Mouse (Mus musculus) T-helper 1 cell (primary cell): ENCODE data around the gene Map9.
"Not testable (repeated sequence)": the region's sequence is repeated elsewhere in the genome, so short reads cannot be mapped to it uniquely, and the experiment has no call there.

Experiments
- in situ Hi-C: fragments of 300-600 bp; cut with MboI, MseI; formaldehyde crosslinking; loops from one replicate; pipeline ENCODE4 v1.15.1; 2025; ENCODE audit warnings: high pct_unique_total_duplicates

Map9 gene

GRCm38 (mm10) chr3:82406336-82406735, 48.5 kb downstream of the Map9 start:
- in situ Hi-C loops, result no loop called here

- in situ Hi-C loops, result no loop called here
Observed at GRCm38 (mm10) chr3:82407432-82407831, 49.6 kb downstream of the Map9 start.

- in situ Hi-C loops, result no loop called here
Observed at GRCm38 (mm10) chr3:82412397-82412796, 54.6 kb downstream of the Map9 start.

- in situ Hi-C loops, result no loop called here
Observed at GRCm38 (mm10) chr3:82417958-82418357, 60.1 kb downstream of the Map9 start.

GRCm38 (mm10) chr3:82435351-82435750, 77.5 kb downstream of the Map9 start:
- in situ Hi-C loops, result no loop called here

- in situ Hi-C loops, result no loop called here
Observed at GRCm38 (mm10) chr3:82440976-82441375, 83.1 kb downstream of the Map9 start.

GRCm38 (mm10) chr3:82441601-82442000, 83.8 kb downstream of the Map9 start:
- in situ Hi-C loops, result not testable (repeated sequence)
